Mouse (Mus musculus): Measurements from ENCODE around the gene Fam172a. TPM values are rescaled to one million over a fixed set of nuclear protein-coding genes. Genes with fewer than 3 reads are reported as not detected.

Gene Fam172a
- total RNA-seq, 2 experiments from 2014 or later = 35.6 to 35.8 TPM

DNA sequence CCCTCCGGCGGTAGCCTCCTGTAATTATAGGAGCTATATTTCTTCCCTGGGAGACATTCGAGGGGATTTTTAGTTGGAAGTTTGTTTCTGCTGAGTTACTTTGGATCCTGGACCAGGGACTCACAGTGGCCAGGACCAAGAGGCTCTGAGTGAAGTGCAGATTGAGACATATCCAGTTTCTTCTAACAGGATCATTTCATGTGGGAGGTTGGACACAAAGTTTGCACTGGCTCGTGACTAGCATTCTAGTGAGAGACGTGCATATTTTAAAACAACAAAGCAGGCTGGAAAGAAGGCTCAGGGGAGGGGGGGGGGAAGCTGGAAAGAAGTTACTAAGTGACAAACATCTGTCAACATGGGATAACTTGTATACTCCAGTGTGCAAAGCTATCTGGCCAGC lies 481.2 kb downstream of the Fam172a start:
- no peak for TF ChIP-seq CTCF (IDR thresholded peaks at IDR 0.05)
- Histone ChIP-seq H3K27ac (peak overlapping the region; percentile 38; the same call in 1 of the 2 replicates), H3K4me3 (no peak overlapping the region)
- intact Hi-C loops (cut with DNase I) = loop anchor here (10.0 kb wide), 2 partner anchors 1138 to 1338 kb away; no protein-coding TSS in a partner anchor
- no peak for DNase-seq (ENCODE audit: extremely low spot score in 1 of 2, low spot score in 2 of 2)

DNA sequence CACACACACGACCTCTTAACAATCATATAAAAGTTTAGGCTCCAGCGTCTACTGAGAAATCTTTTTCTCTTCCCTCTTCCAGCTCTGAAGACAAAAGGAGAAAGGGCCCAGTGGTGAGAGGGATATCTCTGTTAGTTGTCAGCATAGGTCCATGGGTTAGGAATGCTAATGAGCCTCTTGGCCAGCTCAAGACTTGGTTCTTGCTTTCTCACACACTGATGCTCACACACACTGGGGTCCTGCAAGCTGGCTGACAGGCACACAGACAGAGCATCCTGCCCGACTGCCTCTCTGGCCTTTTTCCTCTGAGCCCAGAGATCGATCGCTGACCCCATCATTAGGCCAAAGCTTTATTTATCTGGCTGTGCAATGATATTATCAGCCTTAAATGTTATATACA lies 482.2 kb downstream of the Fam172a start:
- intact Hi-C loops (cut with DNase I) = loop anchor here (10.0 kb wide), 2 partner anchors 1139 to 1339 kb away; no protein-coding TSS in a partner anchor

DNA sequence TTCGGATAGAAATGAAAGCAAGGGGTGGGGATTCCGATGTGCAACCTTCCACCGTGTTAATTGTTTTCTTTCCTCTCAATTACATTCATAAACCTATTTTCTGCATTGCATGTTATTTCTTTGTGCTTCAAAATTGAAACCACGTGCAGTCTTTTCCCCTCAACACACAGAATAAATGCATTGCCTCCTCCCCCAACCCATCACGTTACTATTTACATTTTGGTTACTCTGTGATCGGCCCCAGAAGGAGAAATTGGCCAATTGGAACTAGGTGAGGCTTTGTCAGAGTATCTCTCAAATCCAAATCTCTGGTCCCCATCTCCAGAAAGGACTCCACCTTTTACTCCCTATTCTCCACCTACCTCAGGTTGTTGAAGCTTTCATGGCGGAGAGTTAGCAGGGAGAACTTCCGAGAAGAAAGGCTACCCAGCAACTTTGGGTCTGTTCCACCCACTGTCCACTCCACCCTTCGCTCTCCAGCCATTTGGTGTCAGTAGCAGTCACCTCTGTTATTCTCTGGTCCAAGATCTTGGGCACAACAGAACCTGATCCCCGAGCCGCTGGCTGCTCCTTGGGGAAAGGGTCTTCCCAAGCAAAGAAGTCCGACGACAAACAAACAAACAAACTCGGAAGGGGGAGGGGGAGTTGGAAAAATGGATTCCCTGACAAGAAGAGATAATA lies 483.1 kb downstream of the Fam172a start:
- Histone ChIP-seq H3K27ac (peak overlapping the region; percentile 4; the same call in 1 of the 2 replicates), H3K4me3 (no peak overlapping the region)
- TF ChIP-seq CTCF (IDR thresholded peaks at IDR 0.05) = no peak
- intact Hi-C loops (cut with DNase I) = loop anchor here (10.0 kb wide), 2 partner anchors 1140 to 1340 kb away; no protein-coding TSS in a partner anchor
- DNase-seq (ENCODE audit: extremely low spot score in 1 of 2, low spot score in 2 of 2) = peak in 1 of 2 experiments; percentile 7

More for the DNA sequence above, 482.2 kb downstream of the Fam172a start:
- H3K4me3 ChIP-seq = no peak overlapping the region
- TF ChIP-seq CTCF (IDR thresholded peaks at IDR 0.05) = no peak
- no peak overlapping the region for H3K27ac ChIP-seq
- DNase-seq (ENCODE audit: extremely low spot score in 1 of 2, low spot score in 2 of 2) = no peak

DNA sequence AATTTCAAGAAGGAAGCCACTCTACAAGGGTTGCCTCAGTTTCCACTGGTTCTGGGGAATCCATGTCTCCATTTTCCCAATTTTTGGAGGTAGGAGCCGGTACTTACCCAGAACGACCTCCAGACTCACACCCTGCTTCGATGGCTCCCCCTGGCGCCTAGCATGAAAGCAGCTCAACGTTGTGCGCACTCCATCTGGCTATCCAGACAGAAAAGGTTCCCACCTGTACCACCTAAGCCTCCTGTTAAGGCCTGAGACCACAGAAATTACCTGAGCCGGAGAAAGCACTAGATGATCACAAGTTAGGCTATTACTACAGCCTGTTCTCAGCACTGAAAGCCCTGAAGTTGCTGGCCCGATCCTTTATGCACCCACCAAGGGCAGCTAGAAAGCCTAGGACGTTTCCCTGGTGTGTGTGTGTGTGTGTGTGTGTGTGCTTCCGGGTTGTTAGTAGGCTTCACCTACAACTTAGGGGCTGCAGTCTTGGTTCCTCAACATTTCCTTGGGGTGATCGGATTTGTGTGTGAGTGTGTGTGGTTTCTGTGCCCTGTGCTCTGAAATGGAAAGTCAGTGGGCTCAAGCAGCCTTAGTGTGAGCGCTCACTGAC lies 484.6 kb downstream of the Fam172a start:
- TF ChIP-seq CTCF (IDR thresholded peaks at IDR 0.05) = peak; percentile 51
- DNase-seq (ENCODE audit: extremely low spot score in 1 of 2, low spot score in 2 of 2) = peak in 1 of 2 experiments; percentile 51
- H3K27ac ChIP-seq = no peak overlapping the region; the same call in 1 of the 2 replicates
- intact Hi-C loops (cut with DNase I) = loop anchor here (10.0 kb wide), 2 partner anchors 1142 to 1342 kb away; no protein-coding TSS in a partner anchor
- no peak overlapping the region for H3K4me3 ChIP-seq

DNA sequence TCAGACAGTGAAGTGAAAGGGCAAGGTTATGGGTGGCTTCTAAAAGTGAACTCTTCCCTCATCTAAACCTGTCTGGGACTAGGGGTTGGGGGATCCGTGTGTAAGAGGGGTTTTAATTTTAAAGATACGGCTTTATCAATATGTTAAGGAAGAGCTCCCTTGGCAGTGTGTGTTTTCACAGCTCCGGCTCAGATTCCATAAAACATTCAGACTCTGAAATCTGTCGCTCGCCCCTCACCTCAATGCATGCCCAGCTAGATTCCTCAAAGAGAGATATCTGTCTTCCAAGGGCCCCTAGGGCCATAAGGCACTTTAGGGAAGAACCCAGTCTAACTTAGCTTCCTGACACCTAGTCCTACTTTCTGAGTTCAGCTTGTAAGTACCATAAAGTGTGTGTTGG lies 486.0 kb downstream of the Fam172a start:
- no peak overlapping the region for H3K4me3 ChIP-seq
- H3K27ac ChIP-seq = no peak overlapping the region; the same call in 1 of the 2 replicates
- intact Hi-C loops (cut with DNase I) = loop anchor here (10.0 kb wide), 2 partner anchors 1143 to 1343 kb away; no protein-coding TSS in a partner anchor
- DNase-seq (ENCODE audit: extremely low spot score in 1 of 2, low spot score in 2 of 2) = no peak
- no peak for TF ChIP-seq CTCF (IDR thresholded peaks at IDR 0.05)

DNA sequence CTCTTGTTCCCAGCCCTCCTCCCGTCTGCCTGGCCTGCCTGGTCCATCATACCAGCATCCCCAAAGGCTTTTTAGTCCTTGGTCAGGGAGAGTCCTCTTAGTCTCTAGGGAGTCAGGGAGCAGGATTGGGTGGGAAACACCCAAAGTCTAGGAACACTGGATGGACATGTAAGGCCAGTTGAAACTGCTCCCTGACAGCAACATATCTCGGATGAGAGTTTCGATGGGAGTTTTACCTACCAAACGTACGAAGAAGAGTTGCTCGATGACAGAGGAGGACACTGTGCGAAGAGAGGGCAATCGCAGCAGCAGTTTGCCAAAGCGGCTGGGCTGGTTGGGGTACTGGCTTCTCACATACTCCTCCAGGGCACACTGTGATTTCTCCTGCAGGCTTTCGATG lies 487.8 kb downstream of the Fam172a start:
- no peak for DNase-seq (ENCODE audit: extremely low spot score in 1 of 2, low spot score in 2 of 2)
- TF ChIP-seq CTCF (IDR thresholded peaks at IDR 0.05) = no peak; the same call in 1 of the 2 replicates
- H3K27ac ChIP-seq = peak overlapping the region; percentile 70
- intact Hi-C loops (cut with DNase I) = loop anchor here (10.0 kb wide), 2 partner anchors 1145 to 1345 kb away; no protein-coding TSS in a partner anchor
- peak overlapping the region; percentile 20 for H3K4me3 ChIP-seq

DNA sequence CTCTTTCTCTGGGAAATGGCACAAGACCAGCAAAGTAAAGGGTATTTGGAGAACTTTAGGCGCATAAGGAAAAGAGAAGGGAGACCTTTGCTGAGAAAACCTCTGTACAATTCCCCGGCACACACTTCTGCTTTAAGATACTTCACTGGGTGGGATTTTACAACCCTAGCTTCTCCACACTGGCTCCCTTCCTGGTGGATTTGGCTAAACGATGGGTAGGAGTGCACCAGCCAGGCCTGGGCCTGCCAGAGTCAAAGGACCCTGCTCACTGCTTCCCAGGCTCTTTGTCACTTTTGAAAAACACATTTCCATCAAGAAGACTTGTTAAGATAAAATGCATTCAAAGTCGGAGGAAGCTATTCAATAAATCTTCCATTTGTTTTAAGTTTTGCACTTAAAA lies 491.4 kb downstream of the Fam172a start:
- intact Hi-C loops (cut with DNase I) = no loop called here
- no peak for TF ChIP-seq CTCF (IDR thresholded peaks at IDR 0.05)
- DNase-seq (ENCODE audit: extremely low spot score in 1 of 2, low spot score in 2 of 2) = no peak
- peak overlapping the region; percentile 83 for H3K27ac ChIP-seq
- peak overlapping the region; percentile 48 for H3K4me3 ChIP-seq

DNA sequence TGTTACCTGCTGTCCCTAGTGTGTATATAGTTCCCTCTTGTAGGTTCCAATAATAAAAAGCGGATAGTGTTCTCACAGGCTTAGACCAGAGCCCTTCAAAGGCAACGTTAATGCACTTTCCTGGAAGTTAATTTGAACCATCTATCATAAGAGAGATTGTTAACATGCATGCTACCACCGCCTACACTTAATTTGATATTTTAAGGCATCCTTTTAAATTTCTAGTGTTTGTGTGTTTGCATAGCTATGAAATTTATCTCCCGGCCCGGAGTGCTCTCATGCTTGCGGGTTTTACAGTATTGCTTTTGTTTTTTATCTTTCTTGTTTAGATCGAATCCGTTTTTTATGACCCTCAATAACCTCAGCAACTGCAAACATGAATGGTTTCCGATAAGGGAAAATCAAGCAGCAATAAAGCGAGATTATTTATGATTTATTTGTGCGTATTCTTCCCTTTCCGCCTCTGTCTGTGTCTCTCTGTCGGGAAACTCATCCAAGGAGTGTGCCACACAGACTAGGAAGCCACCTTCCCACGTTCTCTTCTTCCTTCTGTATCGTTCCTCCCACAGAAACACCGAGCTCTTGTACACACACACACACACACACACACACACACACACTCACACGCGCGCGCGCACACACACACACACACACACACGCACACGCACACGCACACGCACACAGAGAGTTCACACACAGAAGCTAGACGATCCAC lies 492.5 kb downstream of the Fam172a start:
- Histone ChIP-seq H3K27ac (peak overlapping the region; percentile 97), H3K4me3 (peak overlapping the region; percentile 83)
- no peak for TF ChIP-seq CTCF (IDR thresholded peaks at IDR 0.05)
- intact Hi-C loops (cut with DNase I) = loop anchor here (1.0 kb wide), 1 partner anchor 14 kb away; no protein-coding TSS in a partner anchor
- DNase-seq (ENCODE audit: extremely low spot score in 1 of 2, low spot score in 2 of 2) = no peak

DNA sequence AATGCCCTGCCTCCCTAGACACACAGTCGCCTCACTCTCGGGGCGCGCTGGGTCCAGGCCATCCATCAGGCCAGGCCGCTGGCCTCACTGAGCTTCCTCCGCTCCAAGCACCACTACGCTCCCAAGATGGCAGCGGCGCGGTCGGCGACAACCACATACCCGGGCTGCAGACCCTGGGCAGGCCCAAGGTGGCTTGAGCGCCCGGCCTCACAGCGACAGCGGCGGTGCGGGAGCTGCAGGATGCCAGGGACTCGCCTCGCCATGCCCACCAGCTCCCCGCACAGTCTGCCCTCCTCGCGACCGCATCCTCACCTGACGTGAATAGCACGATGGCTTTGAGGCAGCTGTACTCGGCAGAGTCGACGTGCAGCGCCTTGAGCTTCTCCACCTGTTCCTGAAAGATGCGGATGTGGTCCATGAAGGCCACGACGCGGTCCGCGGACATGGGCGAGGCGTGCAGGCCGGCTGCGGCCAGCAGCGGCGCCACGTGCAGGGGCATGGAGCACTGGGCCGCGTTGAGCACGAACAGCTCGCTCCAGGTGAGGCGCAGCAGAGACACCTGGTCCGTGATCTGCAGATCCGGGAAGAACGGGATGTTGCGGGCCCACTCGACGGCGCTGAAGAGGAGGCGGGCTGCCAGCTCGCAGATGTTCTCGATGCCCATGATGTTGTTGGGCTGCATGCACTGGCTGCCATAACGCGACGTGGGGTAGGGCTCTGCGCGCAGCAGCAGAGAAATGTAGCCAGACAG lies 493.2 kb downstream of the Fam172a start:
- no peak for TF ChIP-seq CTCF (IDR thresholded peaks at IDR 0.05)
- Histone ChIP-seq H3K4me3 (peak overlapping the region; percentile 83), H3K27ac (peak overlapping the region; percentile 97)
- no peak for DNase-seq (ENCODE audit: extremely low spot score in 1 of 2, low spot score in 2 of 2)
- intact Hi-C loops (cut with DNase I) = loop anchor here (1.0 kb wide), 1 partner anchor 13 kb away; no protein-coding TSS in a partner anchor

DNA sequence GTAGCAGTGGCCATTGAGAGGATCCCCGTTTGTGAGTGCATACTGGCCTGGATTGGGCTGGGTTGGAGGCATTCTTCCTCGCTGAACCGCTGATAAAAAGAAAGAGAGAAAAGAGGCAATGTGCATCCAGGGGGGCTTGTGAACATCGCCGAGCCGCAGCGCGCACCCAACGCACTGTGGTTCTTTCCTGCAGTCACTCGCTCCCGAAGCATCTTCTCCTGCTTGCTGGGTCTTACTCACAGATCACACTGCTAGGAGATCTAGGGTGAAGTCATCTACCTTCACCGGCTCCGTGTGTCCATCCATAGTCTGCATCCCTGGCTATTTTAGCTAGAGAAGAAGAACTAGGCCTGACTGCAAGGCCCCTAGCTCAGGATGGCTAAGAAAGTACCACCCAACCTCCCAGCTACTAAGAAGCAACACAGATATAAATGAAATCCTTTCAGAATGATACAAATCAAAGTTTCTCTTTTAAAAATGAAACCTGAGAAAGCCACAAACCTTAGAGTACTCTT lies 493.8 kb downstream of the Fam172a start:
- intact Hi-C loops (cut with DNase I) = no loop called here
- Histone ChIP-seq H3K4me3 (peak overlapping the region; percentile 83), H3K27ac (peak overlapping the region; percentile 97)
- DNase-seq (ENCODE audit: extremely low spot score in 1 of 2, low spot score in 2 of 2) = no peak
- TF ChIP-seq CTCF (IDR thresholded peaks at IDR 0.05) = no peak

All from left cerebral cortex, adult 2 months (tissue).